Mouse (Mus musculus) heart, postnatal 0 days (tissue): ENCODE measurements around the gene Grid1.

Source experiments
- CTCF ChIP-seq: IDR thresholded peaks from 2 replicates; pipeline ENCODE4 v1.5.1; 2016; ENCODE audit warnings: antibody characterized with exemption, control low read depth, low read depth
- EP300 ChIP-seq: IDR thresholded peaks from 2 replicates; pipeline ENCODE4 v1.6.1; 2016; ENCODE audit warnings: antibody characterized with exemption, low read depth

GRCm38 (mm10) chr14:35625749-35626148 is 805.8 kb downstream of the Grid1 start:
- TF ChIP-seq CTCF (no peak), EP300 (no peak)
